Mouse (Mus musculus) G1E (cell line): ENCODE measurements at regions not wholly inside any gene's neighbourhood (a gene's known extent, or its start where the extent isn't known, plus 50 kb on each side); places are given as distances from the start of the nearest gene placed in this dataset.

ENCODE experiments used
- ATAC-seq: 2 replicates; pipeline ENCODE4 v1.8.0; 2016; ENCODE audit warnings: mild to moderate bottlenecking; ENCODE audit not compliant: insufficient number of reproducible peaks, poor library complexity, low FRiP score, severe bottlenecking; ENCODE audit errors: extremely low read depth
- DNase-seq: peaks from one replicate; pipeline ENCODE4 v3.0.0; 2012; ENCODE audit warnings: low spot score
- H3K27me3 ChIP-seq: 2 replicates; pipeline ENCODE4 v1.6.1; 2012; ENCODE audit warnings: mild to moderate bottlenecking, low read length, inconsistent platforms; ENCODE audit not compliant: insufficient read depth
- H3K36me3 ChIP-seq: replicated peaks from 2 replicates; pipeline ENCODE3; 2012; ENCODE audit warnings: mild to moderate bottlenecking, inconsistent platforms
- H3K4me1 ChIP-seq: 2 replicates; pipeline ENCODE4 v1.6.1; 2012; ENCODE audit warnings: low read depth, low read length, inconsistent platforms, mixed read lengths; ENCODE audit not compliant: insufficient read depth
- H3K4me3 ChIP-seq: 2 replicates; pipeline ENCODE4 v1.5.1; 2012; ENCODE audit warnings: low read depth, mild to moderate bottlenecking, inconsistent platforms, low read length, moderate library complexity, mixed read lengths
- H3K9me3 ChIP-seq: replicated peaks from 2 replicates; pipeline ENCODE4 v1.6.1; 2012; ENCODE audit warnings: inconsistent platforms
- CTCF ChIP-seq: IDR thresholded peaks from 2 replicates; pipeline ENCODE4 v1.5.1; 2012; ENCODE audit warnings: low read depth, low read length, inconsistent platforms, mixed read lengths
- GATA1 ChIP-seq: IDR thresholded peaks from 2 replicates; pipeline ENCODE4 v1.6.1; 2012; ENCODE audit warnings: borderline replicate concordance, low read length, inconsistent platforms, mixed read lengths
- GATA2 ChIP-seq: IDR thresholded peaks from 2 replicates; pipeline ENCODE4 v1.6.1; 2012; ENCODE audit warnings: low read depth, low read length, inconsistent platforms, borderline replicate concordance
- POLR2AphosphoS5 ChIP-seq: IDR thresholded peaks from 2 replicates; pipeline ENCODE4 v1.6.1; 2012; ENCODE audit warnings: low read depth, low read length, inconsistent platforms; ENCODE audit not compliant: insufficient replicate concordance
- TAL1 ChIP-seq: conservative IDR thresholded peaks from 2 replicates; pipeline ENCODE4 v1.6.1; 2012; ENCODE audit warnings: low read depth, low read length, inconsistent platforms, mixed read lengths

GRCm38 (mm10) chr5:112040678-112041077, 211.6 kb downstream of the Cryba4 start:
- no peak for ATAC-seq
- Histone ChIP-seq H3K4me3 (no peak overlapping the region), H3K27me3 (no peaks in the 10 kb centered on the region), H3K9me3 (peaks cover 88% of the 10 kb centered on the region), H3K4me1 (no peaks in the 10 kb centered on the region), H3K36me3 (no peaks in the 10 kb centered on the region)
- TF ChIP-seq CTCF (no peak), GATA1 (no peak)
- no peak for DNase-seq

DNA sequence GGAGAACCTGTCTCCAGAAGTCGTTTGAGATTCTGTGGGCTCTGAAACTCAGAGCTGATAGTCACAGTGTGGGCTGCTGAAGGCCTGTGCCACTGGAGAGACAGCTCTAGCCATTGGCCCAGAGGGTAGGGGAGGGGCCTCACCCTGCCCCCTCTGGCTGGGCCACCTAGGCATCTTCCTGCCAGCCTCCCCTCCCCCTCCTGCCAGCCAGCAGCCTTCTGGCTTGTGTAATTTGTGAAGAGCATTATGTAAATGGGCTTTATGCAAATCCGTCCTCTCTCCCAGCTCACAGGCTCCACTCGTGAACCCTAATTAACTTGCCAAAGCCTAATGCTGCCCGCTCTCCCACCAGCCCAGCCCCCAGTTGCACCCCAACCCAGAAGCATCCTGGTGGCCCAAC, 211.0 kb downstream of the Cryba4 start:
- peaks cover 88% of the 10 kb centered on the region for H3K9me3 ChIP-seq
- H3K36me3 ChIP-seq: no peaks in the 10 kb centered on the region
- H3K4me1 ChIP-seq: no peaks in the 10 kb centered on the region
- H3K4me3 ChIP-seq: no peak overlapping the region
- ATAC-seq (no peak), DNase-seq (no peak)
- no peaks in the 10 kb centered on the region for H3K27me3 ChIP-seq
- TF ChIP-seq GATA2: no peak
- TF ChIP-seq POLR2AphosphoS5: no peak
- TF ChIP-seq TAL1: no peak
- TF ChIP-seq CTCF: no peak
- TF ChIP-seq GATA1: no peak

DNA sequence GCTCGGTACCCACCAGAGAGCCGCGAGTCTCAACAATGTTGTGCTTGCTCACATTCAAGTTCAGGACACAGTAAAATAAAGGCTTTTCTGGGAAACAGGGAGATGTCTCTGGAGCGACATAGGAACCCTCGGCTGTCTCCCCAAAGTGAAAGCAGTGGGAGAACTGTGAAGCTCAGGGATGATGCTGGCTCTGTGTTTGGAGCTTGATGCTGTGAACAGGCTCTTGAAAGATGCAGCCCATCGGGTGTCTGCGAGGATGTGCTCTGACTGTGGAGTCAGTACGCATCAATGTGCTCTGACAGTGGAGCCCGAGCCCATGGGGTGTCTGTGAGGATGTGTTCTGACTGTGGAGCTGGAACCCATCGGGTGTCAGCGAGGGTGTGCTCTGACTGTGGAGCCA, 210.1 kb downstream of the Cryba4 start:
- no peaks in the 10 kb centered on the region for H3K36me3 ChIP-seq
- TF ChIP-seq CTCF: no peak
- TF ChIP-seq POLR2AphosphoS5: no peak
- no peak for TF ChIP-seq GATA1
- TF ChIP-seq GATA2: no peak
- H3K4me1 ChIP-seq: no peaks in the 10 kb centered on the region
- no peak overlapping the region for H3K4me3 ChIP-seq
- no peak for DNase-seq
- ATAC-seq: no peak
- peaks cover 88% of the 10 kb centered on the region for H3K9me3 ChIP-seq
- H3K27me3 ChIP-seq: no peaks in the 10 kb centered on the region

- no peak for ATAC-seq
- peaks cover 90% of the 10 kb centered on the region for H3K9me3 ChIP-seq
Observed at GRCm38 (mm10) chr5:112050046-112050782, 202.1 kb downstream of the Cryba4 start.

DNA sequence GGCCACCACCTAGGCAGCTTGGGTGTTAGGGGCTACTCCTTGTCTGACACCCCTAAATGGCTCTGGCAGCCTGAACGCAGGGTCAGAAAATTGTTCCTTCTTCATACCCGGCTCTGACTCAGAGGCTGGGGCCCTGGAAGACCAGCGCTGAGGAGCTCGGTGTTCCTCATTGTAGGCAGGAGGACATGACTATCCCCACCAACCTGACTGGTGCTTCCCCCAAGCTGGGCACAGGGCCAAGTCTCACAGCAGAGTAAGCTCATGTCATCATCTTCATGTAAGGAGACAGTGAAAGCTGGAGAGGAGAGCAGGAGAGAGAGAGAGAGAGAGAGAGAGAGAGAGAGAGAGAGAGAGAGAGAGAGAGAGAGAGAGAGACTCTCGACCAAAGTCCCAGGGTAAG, 201.4 kb downstream of the Cryba4 start:
- Histone ChIP-seq H3K36me3 (no peaks in the 10 kb centered on the region), H3K9me3 (peaks cover 89% of the 10 kb centered on the region), H3K4me1 (no peaks in the 10 kb centered on the region), H3K4me3 (no peak overlapping the region), H3K27me3 (no peaks in the 10 kb centered on the region)
- DNase-seq (no peak), ATAC-seq (no peak)
- TF ChIP-seq TAL1: no peak
- TF ChIP-seq CTCF: no peak
- TF ChIP-seq GATA2: no peak
- no peak for TF ChIP-seq POLR2AphosphoS5
- TF ChIP-seq GATA1: no peak

More at GRCm38 (mm10) chr5:112050046-112050782, 202.1 kb downstream of the Cryba4 start:
- no peak for DNase-seq
- no peak for TF ChIP-seq POLR2AphosphoS5
- no peak for TF ChIP-seq GATA1
- no peak for TF ChIP-seq TAL1
- TF ChIP-seq GATA2: no peak
- no peak for TF ChIP-seq CTCF
- no peaks in the 10 kb centered on the region for H3K36me3 ChIP-seq
- no peaks in the 10 kb centered on the region for H3K27me3 ChIP-seq
- no peaks in the 10 kb centered on the region for H3K4me1 ChIP-seq
- no peak overlapping the region for H3K4me3 ChIP-seq

DNA sequence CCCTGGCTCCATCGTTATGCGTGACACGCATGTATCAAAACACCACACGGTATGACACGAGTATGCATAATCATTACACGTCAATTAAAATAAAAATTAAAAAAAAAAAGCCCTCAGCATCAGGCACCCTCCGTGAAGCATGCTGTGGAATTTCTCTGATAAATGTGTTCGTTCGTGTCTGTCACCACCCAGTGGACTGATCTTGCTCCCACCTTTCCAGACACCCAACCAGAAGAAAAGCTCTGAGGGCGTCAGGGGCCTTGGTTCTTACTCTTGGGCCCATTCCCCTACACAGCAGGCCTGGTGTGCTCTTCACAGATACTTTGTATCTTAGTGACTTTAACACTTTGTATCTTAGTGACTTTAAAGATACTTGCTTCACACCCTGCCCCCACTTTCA, 200.5 kb downstream of the Cryba4 start:
- DNase-seq: no peak
- H3K4me1 ChIP-seq: no peaks in the 10 kb centered on the region
- H3K27me3 ChIP-seq: no peaks in the 10 kb centered on the region
- ATAC-seq: no peak
- no peak overlapping the region for H3K4me3 ChIP-seq
- no peaks in the 10 kb centered on the region for H3K36me3 ChIP-seq
- peaks cover 89% of the 10 kb centered on the region for H3K9me3 ChIP-seq
- TF ChIP-seq GATA2: no peak
- no peak for TF ChIP-seq POLR2AphosphoS5
